ENCODE assay signal across 17 mouse cellular contexts in genomic region chr5:122543392-122543791, GRCm38 (mm10).
"Had no signal": no experiment of that assay in that cellular context is flagged by ENCODE, and none has a peak within 500 bp of the region (broad histone marks: within the 10 kb centered on the region; RNA-seq: fewer than 3 reads in every experiment).

No protein-coding gene starts in this region.

- DNase-seq: kidney, postnatal 10 days; kidney, postnatal 4 days; lung, adult 2 months; lung, postnatal 4 days; midbrain, embryonic 14.5 days; right cerebral cortex, adult 18-20 months; right cerebral cortex, postnatal 25 days; thymus, adult 18-20 months; thymus, postnatal 14 days had no signal

- ATAC-seq: lung, postnatal 0 days had no signal

- H3K4me2 ChIP-seq: limb, embryonic 13.5 days; liver, embryonic 11.5 days; liver, embryonic 15.5 days; neural tube, embryonic 15.5 days had no signal

- H3K4me1 ChIP-seq: midbrain, embryonic 10.5 days had no signal

- H3K9ac ChIP-seq: limb, embryonic 13.5 days; liver, embryonic 15.5 days; neural tube, embryonic 15.5 days had no signal

- H3K36me3 ChIP-seq: liver, embryonic 15.5 days had no signal

- H3K27ac ChIP-seq: layer of hippocampus, adult 2 months; limb, embryonic 13.5 days; liver, embryonic 15.5 days; midbrain, embryonic 10.5 days; neural tube, embryonic 15.5 days had no signal

- H3K27me3 ChIP-seq: limb, embryonic 13.5 days; liver, embryonic 15.5 days; neural tube, embryonic 15.5 days had no signal

- H3K4me3 ChIP-seq: layer of hippocampus, adult 2 months; limb, embryonic 13.5 days; liver, embryonic 15.5 days; midbrain, embryonic 10.5 days; myocyte; neural tube, embryonic 15.5 days had no signal

- H3K9me3 ChIP-seq: limb, embryonic 13.5 days; liver, embryonic 15.5 days; neural tube, embryonic 15.5 days had no signal
